In genomic region chr13:22049041-22049440, GRCm38 (mm10) we compare ENCODE assay signal across 27 mouse cellular contexts. TPM values are rescaled to one million over a fixed set of nuclear protein-coding genes. Genes with fewer than 3 reads are reported as not detected.
DNase-seq lines count a peak whose midpoint lies in the region; ATAC-seq and TF ChIP-seq lines count a peak whose summit lies in the region.
"Had no signal": no experiment of that assay in that cellular context is flagged by ENCODE, and none has a peak within 500 bp of the region (broad histone marks: within the 10 kb centered on the region; RNA-seq: fewer than 3 reads in every experiment).

No protein-coding gene starts in this region.

- H3K4me1 ChIP-seq in hindbrain, embryonic 15.5 days (replicated peaks) = peaks cover 9% of the 10 kb centered on the region
- peaks cover 3% of the 10 kb centered on the region for H3K4me1 ChIP-seq in hindbrain, embryonic 13.5 days (replicated peaks)
- peaks cover 21% of the 10 kb centered on the region for H3K4me1 ChIP-seq in midbrain, embryonic 10.5 days
- H3K4me1 ChIP-seq in midbrain, embryonic 15.5 days = peaks cover 10% of the 10 kb centered on the region
- H3K4me1 ChIP-seq: stomach, embryonic 15.5 days had no signal

- H3K27me3 ChIP-seq in hindbrain, embryonic 15.5 days = no peaks in the 10 kb centered on the region
- H3K27me3 ChIP-seq in hindbrain, embryonic 13.5 days = no peaks in the 10 kb centered on the region
- no peaks in the 10 kb centered on the region for H3K27me3 ChIP-seq in midbrain, embryonic 10.5 days (ENCODE audit: low read depth, poor library complexity, severe bottlenecking)
- H3K27me3 ChIP-seq in midbrain, embryonic 15.5 days (replicated peaks) = no peaks in the 10 kb centered on the region
- H3K27me3 ChIP-seq in myocyte (ENCODE audit: control insufficient read depth, insufficient read depth, insufficient read length) = no peaks in the 10 kb centered on the region
- H3K27me3 ChIP-seq: embryonic facial prominence, embryonic 13.5 days; forebrain, embryonic 15.5 days; hindbrain, embryonic 12.5 days; intestine, embryonic 15.5 days; limb, embryonic 13.5 days; megakaryocyte, embryonic 14.5 days; stomach, embryonic 15.5 days had no signal

- 81% methylated on average over 2 of the region's 2 CpGs for WGBS in hindbrain, embryonic 15.5 days
- 81% methylated on average over 2 of the region's 2 CpGs for WGBS in hindbrain, embryonic 13.5 days
- 79% methylated on average over 2 of the region's 2 CpGs for WGBS in midbrain, embryonic 10.5 days
- 85% methylated on average over 2 of the region's 2 CpGs for WGBS in midbrain, embryonic 15.5 days

- no peaks in the 10 kb centered on the region for H3K79me2 ChIP-seq in myocyte (ENCODE audit: control insufficient read depth, insufficient read depth)

- no peaks in the 10 kb centered on the region for H3K36me3 ChIP-seq in hindbrain, embryonic 15.5 days
- H3K36me3 ChIP-seq in hindbrain, embryonic 13.5 days = no peaks in the 10 kb centered on the region
- H3K36me3 ChIP-seq in midbrain, embryonic 10.5 days = no peaks in the 10 kb centered on the region
- no peaks in the 10 kb centered on the region for H3K36me3 ChIP-seq in midbrain, embryonic 15.5 days (replicated peaks)
- no peaks in the 10 kb centered on the region for H3K36me3 ChIP-seq in myocyte (ENCODE audit: control insufficient read depth, insufficient read depth)
- H3K36me3 ChIP-seq: embryonic facial prominence, embryonic 13.5 days; forebrain, embryonic 10.5 days; forebrain, embryonic 15.5 days; G1E; hindbrain, embryonic 12.5 days; intestine, embryonic 15.5 days; limb, embryonic 13.5 days; stomach, embryonic 15.5 days had no signal

- no peak overlapping the region for H3K27ac ChIP-seq in hindbrain, embryonic 15.5 days (replicated peaks)
- no peak overlapping the region for H3K27ac ChIP-seq in hindbrain, embryonic 13.5 days
- H3K27ac ChIP-seq in midbrain, embryonic 10.5 days (replicated peaks) = 0 out of 2 replicates have a peak overlapping the region, but pooled peaks have one; percentile 28
- no peak overlapping the region for H3K27ac ChIP-seq in midbrain, embryonic 15.5 days
- H3K27ac ChIP-seq: gastrocnemius, adult 2 months; intestine, embryonic 15.5 days; kidney, postnatal 0 days had no signal

- H3K9me3 ChIP-seq in hindbrain, embryonic 15.5 days = no peaks in the 10 kb centered on the region
- no peaks in the 10 kb centered on the region for H3K9me3 ChIP-seq in hindbrain, embryonic 13.5 days
- H3K9me3 ChIP-seq in midbrain, embryonic 10.5 days (replicated peaks) = no peaks in the 10 kb centered on the region
- no peaks in the 10 kb centered on the region for H3K9me3 ChIP-seq in midbrain, embryonic 15.5 days
- H3K9me3 ChIP-seq: embryonic facial prominence, embryonic 13.5 days; forebrain, embryonic 10.5 days; forebrain, embryonic 15.5 days; G1E; hindbrain, embryonic 12.5 days; intestine, embryonic 15.5 days; limb, embryonic 13.5 days; megakaryocyte, embryonic 14.5 days; stomach, embryonic 15.5 days had no signal

- H3K4me3 ChIP-seq in hindbrain, embryonic 15.5 days = no peak overlapping the region
- H3K4me3 ChIP-seq in hindbrain, embryonic 13.5 days = no peak overlapping the region
- H3K4me3 ChIP-seq in midbrain, embryonic 10.5 days = no peak overlapping the region
- no peak overlapping the region for H3K4me3 ChIP-seq in midbrain, embryonic 15.5 days
- H3K4me3 ChIP-seq in myocyte = peak overlapping the region; percentile 30

- no peak overlapping the region for H3K9ac ChIP-seq in hindbrain, embryonic 15.5 days
- no peak overlapping the region for H3K9ac ChIP-seq in hindbrain, embryonic 13.5 days
- H3K9ac ChIP-seq in midbrain, embryonic 15.5 days = no peak overlapping the region
- H3K9ac ChIP-seq: stomach, embryonic 15.5 days had no signal

- no peak overlapping the region for H3ac ChIP-seq in myocyte (ENCODE audit: control insufficient read depth, insufficient read length)

- peak overlapping the region; percentile 17; the same call in 1 of the 2 replicates for H3K4me2 ChIP-seq in hindbrain, embryonic 15.5 days
- no peak overlapping the region for H3K4me2 ChIP-seq in hindbrain, embryonic 13.5 days
- H3K4me2 ChIP-seq in midbrain, embryonic 15.5 days = no peak overlapping the region
- no peak overlapping the region for H3K4me2 ChIP-seq in myocyte (ENCODE audit: low read depth)

- ATAC-seq in hindbrain, embryonic 15.5 days (ENCODE audit: low FRiP score, low read depth) = no peak
- ATAC-seq in hindbrain, embryonic 13.5 days (ENCODE audit: low FRiP score) = no peak
- no peak for ATAC-seq in midbrain, embryonic 15.5 days (replicated peaks)
- ATAC-seq: intestine, embryonic 15.5 days; lung, postnatal 0 days had no signal

- no peak for TF ChIP-seq POLR2A in myocyte (IDR thresholded peaks at IDR 0.05; ENCODE audit: insufficient read length, low read depth)

- DNase-seq in midbrain, embryonic 10.5 days (ENCODE audit: low spot score) = no peak
- peak; percentile 50 for DNase-seq in thymus, postnatal 0 days (ENCODE audit: low spot score)
- no peak for DNase-seq in thymus, postnatal 25 days
- DNase-seq: adrenal gland, adult 8-10 months; cerebellum, adult 8-10 months; cerebellum, postnatal 36 days; gastrocnemius, adult 2 months; gastrocnemius, postnatal 36 days; heart, adult 18-20 months; heart, postnatal 36 days; kidney, adult 8-10 months had no signal

TF ChIP-seq in myocyte, 11 proteins besides CTCF, POLR2A, EP300 and RAD21:
- no peak for TF ChIP-seq POLR2AphosphoS2 (IDR thresholded peaks at IDR 0.05; ENCODE audit: insufficient read length, low read depth)
- no peak for TF ChIP-seq TCF12 (IDR thresholded peaks at IDR 0.05; ENCODE audit: insufficient read depth, poor library complexity, severe bottlenecking)
- TF ChIP-seq E2F4 (IDR thresholded peaks at IDR 0.05; ENCODE audit: insufficient read depth) = no peak
- TF ChIP-seq SRF (IDR thresholded peaks at IDR 0.05; ENCODE audit: control insufficient read depth, insufficient read length, low read depth) = no peak
- TF ChIP-seq MAX (IDR thresholded peaks at IDR 0.05; ENCODE audit: low read depth) = no peak

RNA-seq across cellular contexts. Expression of gene Hist1h2bj, which starts 6.0 kb away (rescaled TPM):
- 2.3 and 2.9 TPM in 2 replicates for polyA plus RNA-seq in hindbrain, embryonic 15.5 days (2015; fragmentation: Nextera tagmentation; extraction: Ambion mirVana)
- 1.8 and 5.0 TPM in 2 replicates for polyA plus RNA-seq in hindbrain, embryonic 13.5 days (2015; fragmentation: Nextera tagmentation; extraction: Ambion mirVana)
- polyA plus RNA-seq in midbrain, embryonic 10.5 days (2016; fragmentation: Nextera tagmentation; extraction: Ambion mirVana) = 14.7 and 16.2 TPM in 2 replicates
- polyA plus RNA-seq in midbrain, embryonic 15.5 days (2015; fragmentation: Nextera tagmentation; extraction: Ambion mirVana) = 2.9 and 3.0 TPM in 2 replicates
- 74.2 and 89.3 TPM in 2 replicates for polyA plus RNA-seq in thymus, postnatal 0 days (2015; fragmentation: Nextera tagmentation; extraction: Ambion mirVana)
- 3.4 TPM for polyA plus RNA-seq in myocyte (2012; fragmentation: generic; extraction: Trizol)

RNA-seq across cellular contexts. Expression of gene Hist1h2ag, which starts 6.3 kb away (rescaled TPM):
- polyA plus RNA-seq in hindbrain, embryonic 15.5 days (2015; fragmentation: Nextera tagmentation; extraction: Ambion mirVana) = 6.5 and 10.3 TPM in 2 replicates
- 11.9 and 17.6 TPM in 2 replicates for polyA plus RNA-seq in hindbrain, embryonic 13.5 days (2015; fragmentation: Nextera tagmentation; extraction: Ambion mirVana)
- 64.8 and 64.9 TPM in 2 replicates for polyA plus RNA-seq in midbrain, embryonic 10.5 days (2016; fragmentation: Nextera tagmentation; extraction: Ambion mirVana)
- 5.4 and 6.8 TPM in 2 replicates for polyA plus RNA-seq in midbrain, embryonic 15.5 days (2015; fragmentation: Nextera tagmentation; extraction: Ambion mirVana)
- 178 and 206 TPM in 2 replicates for polyA plus RNA-seq in thymus, postnatal 0 days (2015; fragmentation: Nextera tagmentation; extraction: Ambion mirVana)
- polyA plus RNA-seq in myocyte (2012; fragmentation: generic; extraction: Trizol) = 4.1 TPM

RNA-seq across cellular contexts. Expression of gene Hist1h4i, which starts 7.9 kb away (rescaled TPM):
- polyA plus RNA-seq in hindbrain, embryonic 15.5 days (2015; fragmentation: Nextera tagmentation; extraction: Ambion mirVana) = 8.4 and 10.7 TPM in 2 replicates
- 12.2 and 12.9 TPM in 2 replicates for polyA plus RNA-seq in hindbrain, embryonic 13.5 days (2015; fragmentation: Nextera tagmentation; extraction: Ambion mirVana)
- 51.3 and 52.5 TPM in 2 replicates for polyA plus RNA-seq in midbrain, embryonic 10.5 days (2016; fragmentation: Nextera tagmentation; extraction: Ambion mirVana)
- polyA plus RNA-seq in midbrain, embryonic 15.5 days (2015; fragmentation: Nextera tagmentation; extraction: Ambion mirVana) = 5.7 and 7.7 TPM in 2 replicates
- polyA plus RNA-seq in thymus, postnatal 0 days (2015; fragmentation: Nextera tagmentation; extraction: Ambion mirVana) = 37.1 and 39.2 TPM in 2 replicates
- 31.0 TPM for polyA plus RNA-seq in myocyte (2012; fragmentation: generic; extraction: Trizol)

RNA-seq across cellular contexts. Expression of gene Hist1h2bk, which starts 13.4 kb away (rescaled TPM):
- polyA plus RNA-seq in hindbrain, embryonic 15.5 days (2015; fragmentation: Nextera tagmentation; extraction: Ambion mirVana) = 1.2 and 1.5 TPM in 2 replicates
- 0.84 and 3.1 TPM in 2 replicates for polyA plus RNA-seq in hindbrain, embryonic 13.5 days (2015; fragmentation: Nextera tagmentation; extraction: Ambion mirVana)
- polyA plus RNA-seq in midbrain, embryonic 10.5 days (2016; fragmentation: Nextera tagmentation; extraction: Ambion mirVana) = 9.4 and 9.7 TPM in 2 replicates
- polyA plus RNA-seq in midbrain, embryonic 15.5 days (2015; fragmentation: Nextera tagmentation; extraction: Ambion mirVana) = 0.54 and 0.63 TPM in 2 replicates
- 25.8 and 33.9 TPM in 2 replicates for polyA plus RNA-seq in thymus, postnatal 0 days (2015; fragmentation: Nextera tagmentation; extraction: Ambion mirVana)
- polyA plus RNA-seq in myocyte (2012; fragmentation: generic; extraction: Trizol) = 8.2 TPM

RNA-seq across cellular contexts. Expression of gene Hist1h2ah, which starts 13.7 kb away (rescaled TPM):
- 1.7 and 2.2 TPM in 2 replicates for polyA plus RNA-seq in hindbrain, embryonic 15.5 days (2015; fragmentation: Nextera tagmentation; extraction: Ambion mirVana)
- polyA plus RNA-seq in hindbrain, embryonic 13.5 days (2015; fragmentation: Nextera tagmentation; extraction: Ambion mirVana) = 1.9 TPM in 1 of 2 replicates, not detected in the other
- 10.6 and 11.4 TPM in 2 replicates for polyA plus RNA-seq in midbrain, embryonic 10.5 days (2016; fragmentation: Nextera tagmentation; extraction: Ambion mirVana)
- polyA plus RNA-seq in midbrain, embryonic 15.5 days (2015; fragmentation: Nextera tagmentation; extraction: Ambion mirVana) = 1.9 TPM in 1 of 2 replicates, not detected in the other
- 49.6 and 71.7 TPM in 2 replicates for polyA plus RNA-seq in thymus, postnatal 0 days (2015; fragmentation: Nextera tagmentation; extraction: Ambion mirVana)
- polyA plus RNA-seq in myocyte (2012; fragmentation: generic; extraction: Trizol) = 2.2 TPM
- polyA plus RNA-seq: frontal cortex, adult 2 months had no signal
